Mouse (Mus musculus) gastrocnemius, adult 8-10 months (tissue): ENCODE data around the gene Nckap5. TPM values are rescaled to one million over a fixed set of nuclear protein-coding genes. Genes with fewer than 3 reads are reported as not detected.

Source experiments
- DNase-seq, 2 experiments: peaks; one replicate each; pipeline ENCODE4 v3.0.0; 2022; ENCODE audit warnings: low spot score in 2 of 2
- total RNA-seq, 4 experiments: library from RNA; stranded (reverse); gene quantifications; 2 replicates each; pipeline ENCODE4 v1.2.4; 2022

Nckap5 gene
- total RNA-seq, 4 experiments from 2014 or later: 0.46 to 1.6 (median 0.97) TPM

DNA sequence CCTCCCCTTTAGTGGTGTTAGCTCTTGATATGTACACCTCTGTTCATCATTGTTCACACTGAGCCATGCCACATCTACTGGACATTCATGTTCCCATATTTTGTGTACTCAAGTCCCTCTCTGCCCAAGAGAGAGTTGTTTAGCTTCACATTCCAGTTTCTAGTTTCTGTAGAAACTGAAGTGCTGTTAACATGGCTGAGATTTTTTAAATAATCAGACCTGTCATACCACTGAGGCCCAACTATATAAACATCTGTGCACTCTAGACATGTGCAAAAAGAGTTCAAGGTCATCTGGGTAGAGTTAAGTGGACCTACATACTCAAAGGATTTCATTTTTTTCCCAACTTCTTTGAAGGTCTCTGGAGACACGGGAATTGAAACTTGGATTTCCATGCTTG lies 193.1 kb downstream of the Nckap5 start:
- no peak for DNase-seq

DNA sequence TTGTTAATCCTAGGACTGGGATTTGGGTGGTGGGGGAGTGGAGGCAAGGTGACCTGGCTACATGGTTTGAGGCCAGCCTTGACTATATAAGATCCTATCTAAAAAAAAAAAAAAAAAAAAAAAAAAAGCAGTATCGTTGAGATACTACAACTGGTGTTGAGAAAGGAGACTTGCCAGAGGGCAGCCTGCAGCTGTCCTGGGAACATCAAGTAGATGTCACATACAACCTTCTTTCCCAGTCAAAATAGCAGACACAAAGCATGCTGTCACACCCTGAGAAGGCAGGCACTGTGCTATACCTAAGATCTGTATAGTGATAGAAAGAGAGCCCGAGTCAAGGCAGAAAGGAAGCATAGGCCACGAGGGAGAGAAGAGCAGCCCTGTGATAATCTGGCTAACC lies 204.4 kb downstream of the Nckap5 start:
- no peak for DNase-seq

DNA sequence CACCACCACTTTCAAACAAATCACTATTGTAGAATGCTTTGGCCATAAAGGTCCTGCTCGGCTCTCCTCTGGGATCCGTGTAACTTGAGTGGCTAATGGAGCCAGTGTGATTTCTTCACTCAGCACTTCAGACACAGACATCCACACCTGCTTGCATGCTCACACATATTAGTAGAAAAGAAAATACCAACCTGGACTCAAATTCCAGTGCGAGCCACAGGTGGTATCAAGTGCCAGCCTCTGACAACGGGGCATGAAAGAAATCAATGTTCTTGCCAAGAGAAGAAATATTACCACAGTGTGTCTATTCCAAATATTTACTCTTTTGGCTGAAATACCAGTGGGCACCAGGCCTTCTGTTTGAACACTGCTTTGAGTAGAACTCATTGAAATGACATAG lies 208.6 kb downstream of the Nckap5 start:
- DNase-seq: no peak

DNA sequence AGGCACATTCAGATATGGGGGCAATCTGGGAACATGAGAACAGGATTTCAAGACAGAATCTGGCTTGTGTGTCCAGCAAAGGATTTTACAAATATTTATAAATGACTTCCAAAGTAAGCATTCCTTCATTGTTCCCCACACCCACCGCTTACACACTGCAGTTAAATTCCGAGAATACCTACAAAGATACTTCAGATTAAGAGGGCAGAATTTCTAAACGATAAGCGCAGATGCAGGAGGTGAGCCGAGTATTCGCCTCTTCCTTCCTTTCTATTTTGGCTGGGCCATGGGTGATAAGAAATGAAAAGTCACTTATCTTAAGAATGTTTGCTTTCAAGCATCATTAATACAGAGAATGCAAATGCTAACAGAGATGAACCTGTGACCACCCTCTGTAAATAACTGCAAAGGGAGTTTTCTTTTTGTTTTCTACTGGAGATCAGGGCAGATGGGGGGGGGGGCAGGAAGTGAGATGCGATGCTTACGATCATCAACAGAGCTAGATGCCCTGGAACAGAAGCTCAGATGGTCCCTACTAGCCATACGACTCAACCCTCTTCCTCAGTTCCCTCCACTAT lies 213.0 kb downstream of the Nckap5 start:
- DNase-seq: no peak

DNA sequence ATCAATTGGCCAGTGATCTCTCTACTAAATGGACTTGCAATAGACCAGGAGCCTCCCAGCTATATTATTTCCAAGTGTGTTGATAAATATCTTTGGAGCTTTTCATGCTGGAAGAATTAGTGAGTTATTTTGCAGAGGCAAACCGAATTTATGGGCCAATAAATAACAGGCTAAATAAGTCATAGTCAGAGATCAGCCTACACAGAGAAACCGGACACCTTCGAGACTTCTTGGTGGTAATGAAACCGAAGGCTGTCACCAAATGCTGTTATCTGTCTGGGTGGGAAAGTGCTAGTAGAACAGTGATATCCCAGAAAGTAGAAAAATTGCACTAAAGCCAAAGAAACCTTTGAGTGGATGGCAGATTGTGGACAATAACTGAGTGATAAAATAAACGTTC lies 213.6 kb downstream of the Nckap5 start:
- DNase-seq: no peak

DNA sequence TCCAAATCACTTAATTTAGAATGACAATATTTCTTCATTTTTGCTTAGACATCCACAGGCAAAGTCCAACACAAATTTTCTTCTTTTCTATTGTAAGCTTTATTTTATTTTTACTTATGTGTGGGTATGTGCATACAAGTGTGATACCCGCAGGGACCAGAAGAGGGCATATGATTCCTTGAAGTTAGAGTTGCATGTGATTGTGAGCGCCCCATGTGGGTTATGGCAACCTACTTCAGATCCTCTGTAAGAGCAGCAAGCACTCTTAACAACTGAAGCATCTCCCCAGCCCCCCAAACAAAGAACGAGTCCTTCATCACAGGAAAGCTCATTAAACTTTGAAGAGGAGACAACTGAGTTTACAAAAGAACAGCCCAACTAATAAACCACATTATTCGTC lies 217.7 kb downstream of the Nckap5 start:
- DNase-seq: no peak

DNA sequence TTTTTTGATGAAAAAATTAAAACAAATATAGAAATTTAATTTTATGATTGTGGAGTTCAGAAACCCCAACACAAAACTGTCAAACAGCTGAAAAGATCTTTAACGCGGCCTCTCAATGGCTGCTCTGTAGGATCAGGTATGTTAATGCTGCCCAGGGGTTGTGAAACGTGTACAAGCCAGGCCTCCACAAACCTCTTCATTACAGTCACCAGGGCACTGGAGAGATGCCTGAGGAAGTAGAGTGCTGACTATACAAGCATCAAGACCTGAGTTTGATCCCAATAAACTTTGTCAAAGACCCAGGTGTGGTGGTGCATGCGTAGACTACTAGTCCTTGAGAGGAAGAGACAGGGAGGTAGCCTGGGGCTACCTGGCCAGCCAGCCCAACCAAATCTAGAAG lies 222.0 kb downstream of the Nckap5 start:
- no peak for DNase-seq

DNA sequence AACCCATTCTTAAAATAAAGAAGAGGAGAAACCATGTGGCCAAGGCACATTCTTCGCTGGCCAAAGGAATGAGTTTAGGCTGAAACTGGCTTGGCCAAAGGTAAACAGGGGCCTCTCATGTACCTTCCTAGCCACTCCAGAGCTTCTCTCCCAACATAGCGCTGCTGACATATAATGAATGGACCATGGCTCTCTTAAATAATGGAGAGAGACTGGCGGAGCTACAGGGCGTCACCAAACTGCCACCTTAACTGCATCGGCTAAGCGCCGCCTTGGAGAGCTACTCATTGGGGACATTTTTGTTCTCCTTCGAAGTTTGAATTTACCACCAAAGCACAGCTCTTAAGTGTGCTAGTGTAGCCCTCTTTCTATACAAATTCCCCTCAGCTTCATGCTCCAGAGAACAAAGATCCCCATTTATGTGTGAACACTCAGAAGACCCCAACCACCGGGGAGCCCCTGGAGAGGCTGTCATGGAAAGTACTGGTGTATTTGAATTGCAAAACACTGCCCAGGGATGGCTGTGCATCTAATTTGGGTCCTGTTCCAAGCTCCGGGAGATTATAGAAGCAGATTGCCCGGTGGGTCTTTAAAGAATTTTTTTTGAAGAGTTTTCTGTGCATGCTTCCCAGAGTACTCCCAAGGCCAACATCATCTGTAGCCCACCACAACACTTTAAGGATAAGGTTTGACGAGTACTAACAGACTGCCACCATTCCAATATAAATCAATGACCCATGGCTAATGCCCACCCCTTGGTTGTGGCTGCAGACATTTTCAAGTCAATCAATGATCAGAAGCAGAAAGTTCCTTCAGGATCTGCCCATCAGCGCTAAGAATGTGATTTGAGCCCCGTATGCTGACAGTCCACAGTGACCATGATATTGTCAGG lies 224.2 kb downstream of the Nckap5 start:
- no peak for DNase-seq

DNA sequence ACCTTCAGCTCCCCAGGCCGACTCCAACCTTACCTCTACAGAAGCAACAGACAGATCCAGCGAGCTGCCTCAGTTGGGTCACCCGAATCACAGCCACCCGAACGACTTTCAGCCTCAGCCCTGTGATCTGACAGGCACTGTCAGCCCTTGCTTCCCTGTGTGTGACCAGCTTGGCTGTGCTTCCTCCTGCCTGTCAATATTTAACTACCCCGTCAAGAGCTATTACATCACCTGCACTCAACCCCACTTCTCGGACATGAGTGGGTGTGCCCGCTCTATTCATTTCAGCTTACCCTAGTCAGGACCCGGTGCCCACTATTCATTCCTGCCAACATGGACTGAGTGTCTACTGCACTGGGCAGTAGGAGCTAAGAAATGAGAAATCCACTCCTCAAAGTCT lies 226.0 kb downstream of the Nckap5 start:
- DNase-seq: no peak

DNA sequence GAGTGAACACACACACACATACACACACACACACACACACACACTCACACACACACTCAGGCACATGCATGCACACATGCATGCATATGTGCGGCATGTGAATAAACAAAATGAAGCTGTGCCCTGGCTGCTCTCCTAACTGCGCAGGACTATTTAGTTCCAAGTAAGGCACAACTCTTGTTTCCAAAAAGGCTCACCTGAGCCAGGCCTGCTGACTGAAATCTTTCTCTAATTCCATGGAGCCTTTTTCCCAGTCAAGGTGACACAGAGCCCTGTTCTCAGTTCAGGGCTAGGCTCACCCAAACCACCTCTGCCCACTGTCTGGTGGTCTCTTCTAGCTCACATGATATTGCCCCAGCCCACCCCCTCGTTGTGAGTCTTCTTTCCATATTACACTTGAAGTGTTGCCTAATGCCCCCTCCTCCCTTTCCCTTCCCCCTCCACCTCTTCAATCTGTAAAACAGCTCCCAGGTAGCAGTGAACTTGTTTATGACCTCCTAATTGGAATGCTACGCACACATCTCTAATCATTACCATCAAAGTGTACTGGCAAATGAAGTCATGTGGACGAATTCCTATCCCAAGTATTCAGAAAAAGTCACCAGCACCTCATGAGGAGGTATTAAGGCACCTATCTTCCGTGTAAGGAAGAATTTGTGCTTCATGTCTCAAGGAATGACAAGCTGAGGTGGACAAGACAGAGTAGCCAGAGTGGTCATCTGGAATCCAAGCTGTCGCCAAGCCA lies 226.7 kb downstream of the Nckap5 start:
- no peak for DNase-seq

DNA sequence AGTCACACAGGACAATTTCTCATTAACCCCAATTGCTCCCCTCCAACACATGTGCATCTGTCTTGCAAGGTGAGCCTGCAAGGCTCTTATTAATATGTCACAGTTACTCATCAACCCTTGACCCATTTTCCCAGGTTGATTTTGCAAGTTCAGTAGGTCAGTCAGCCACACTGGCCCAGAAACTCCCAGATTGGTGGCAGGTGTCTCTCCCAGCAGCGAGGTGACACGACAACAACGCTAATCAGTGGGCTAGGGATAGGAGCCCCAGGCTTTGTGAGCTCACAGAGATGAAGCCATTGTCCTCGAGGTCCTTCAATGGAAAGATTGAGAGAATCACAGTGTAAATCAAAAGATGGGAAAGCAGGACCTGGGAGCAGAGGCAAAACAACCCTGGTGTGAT lies 230.0 kb downstream of the Nckap5 start:
- no peak for DNase-seq

DNA sequence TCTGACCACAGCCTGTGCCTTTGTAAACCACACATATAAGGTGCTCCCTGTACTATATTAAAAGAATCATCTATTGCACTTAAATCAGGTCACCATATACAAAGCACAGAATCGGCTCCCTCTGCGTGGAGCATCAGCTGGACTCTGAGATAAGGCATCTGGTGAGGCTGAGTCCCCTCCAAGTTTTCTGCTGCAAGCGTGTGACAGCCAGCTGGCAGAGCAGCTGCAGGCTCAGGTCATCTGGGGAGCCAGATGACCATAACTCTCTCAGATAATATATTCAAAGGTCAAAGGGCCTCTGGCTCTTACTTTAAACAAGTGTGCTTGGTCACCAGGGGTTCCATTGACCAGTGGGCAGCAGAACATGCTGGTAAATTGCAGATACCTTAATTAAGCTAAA lies 233.2 kb downstream of the Nckap5 start:
- no peak for DNase-seq

DNA sequence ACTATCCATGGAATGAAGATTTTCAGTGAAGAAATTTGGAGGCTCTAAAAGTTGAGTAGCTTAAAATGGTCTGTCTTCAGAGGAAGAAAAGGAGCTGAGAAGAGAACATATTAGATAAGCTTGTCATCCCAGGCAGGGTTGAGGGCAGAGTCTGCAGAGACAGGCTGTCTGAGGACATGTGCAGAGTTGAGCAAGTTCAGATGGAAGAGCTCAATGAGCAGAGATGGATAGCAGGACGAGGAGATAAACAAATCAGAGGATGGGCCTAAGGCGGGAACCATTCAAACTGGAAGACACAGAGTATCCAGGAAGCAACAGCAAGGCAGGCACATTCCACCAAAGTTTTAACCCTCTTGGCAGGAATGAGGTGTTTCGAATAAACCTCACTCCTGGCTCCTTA lies 235.8 kb downstream of the Nckap5 start:
- no peak for DNase-seq

DNA sequence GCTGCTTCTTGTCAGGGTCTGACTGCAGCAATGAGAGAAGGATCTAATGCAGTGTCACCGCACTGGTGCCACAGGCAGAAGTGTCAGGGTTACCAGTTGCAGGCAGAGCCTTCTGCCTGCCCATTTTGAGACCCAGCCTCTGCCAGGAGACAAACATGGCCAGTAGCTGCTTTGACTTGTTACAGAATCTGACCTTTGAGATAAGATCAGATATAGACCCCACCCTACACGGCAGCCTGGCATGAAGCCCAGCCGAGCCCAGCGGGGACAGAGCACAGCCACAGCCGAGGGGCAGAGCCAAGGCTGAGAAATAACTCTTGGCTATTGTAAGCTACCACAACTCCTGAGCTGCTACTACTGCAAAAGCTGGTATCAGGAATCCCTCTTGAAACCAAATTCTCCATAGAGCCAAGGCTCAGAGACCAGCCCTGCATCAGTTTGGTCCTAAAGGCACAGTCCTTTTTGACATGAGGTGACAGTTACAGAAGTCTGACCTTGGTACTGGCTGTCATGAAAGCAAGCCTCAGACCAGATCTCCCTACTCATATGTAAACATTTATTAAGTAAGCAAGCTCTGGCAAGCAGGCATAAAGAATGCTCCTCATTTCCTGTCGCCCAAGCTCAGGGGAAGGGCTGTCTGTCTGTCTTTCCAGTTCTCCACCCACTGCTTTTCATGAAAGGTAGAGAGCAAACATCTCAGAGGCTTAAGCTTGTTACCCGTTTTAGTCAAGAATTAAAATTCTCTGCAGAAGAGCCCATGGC lies 237.4 kb downstream of the Nckap5 start:
- no peak for DNase-seq

DNA sequence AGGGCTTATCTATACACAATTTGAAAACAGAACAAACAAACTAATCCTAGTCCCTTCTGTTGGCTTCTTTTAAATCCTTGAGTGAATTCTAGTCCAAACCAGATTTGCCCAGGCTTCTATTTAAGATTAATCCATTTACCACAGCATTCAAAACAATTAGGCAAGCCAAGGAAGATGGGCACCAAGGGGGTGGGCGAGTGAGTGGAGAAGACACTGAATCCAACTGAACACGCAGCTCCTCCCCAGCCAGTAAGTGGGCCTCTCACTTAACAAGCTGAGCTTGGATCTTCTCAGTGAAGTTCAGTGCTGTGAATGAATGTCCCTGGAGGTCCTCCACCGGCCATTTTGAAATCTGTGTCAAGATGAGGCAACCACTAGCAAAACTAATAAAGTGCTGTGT lies 239.7 kb downstream of the Nckap5 start:
- no peak for DNase-seq

DNA sequence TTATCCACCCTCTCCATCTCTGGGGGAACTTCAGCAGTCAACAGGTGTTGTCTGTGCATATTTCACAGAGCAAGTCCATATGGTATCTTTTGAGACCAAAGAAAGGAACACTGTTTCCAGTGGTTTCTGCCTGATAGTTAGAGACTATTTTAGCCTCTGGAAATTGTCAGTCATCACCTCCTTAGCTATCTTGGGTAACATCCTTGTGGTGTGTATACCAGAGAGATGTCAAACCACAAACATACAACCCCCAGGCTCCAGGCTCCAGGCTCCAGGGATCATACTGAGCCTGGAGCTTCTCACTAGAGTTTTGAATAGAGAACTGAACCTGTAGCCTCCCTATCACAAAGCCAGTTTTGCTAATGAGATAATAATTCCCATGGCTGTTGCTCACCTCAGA lies 252.4 kb downstream of the Nckap5 start:
- DNase-seq: no peak

DNA sequence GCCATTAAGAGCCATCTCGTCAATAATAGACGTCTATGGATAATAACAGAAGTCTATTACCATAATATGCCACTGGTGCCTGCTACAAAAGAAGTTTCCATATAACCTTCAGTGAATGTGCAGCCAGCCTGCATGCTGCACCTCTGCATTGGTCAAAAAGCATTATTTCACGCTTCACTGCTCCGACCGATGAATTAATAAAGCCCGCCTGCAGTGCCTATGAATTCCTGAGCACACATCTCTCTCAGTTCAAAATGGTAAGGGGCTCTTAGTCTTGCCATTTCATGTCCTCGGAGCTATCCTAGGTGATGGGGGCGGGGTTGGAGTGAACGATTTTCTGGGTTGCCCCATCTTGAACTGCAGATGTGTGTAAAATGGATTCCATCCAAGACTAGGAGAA lies 256.3 kb downstream of the Nckap5 start:
- DNase-seq: no peak

DNA sequence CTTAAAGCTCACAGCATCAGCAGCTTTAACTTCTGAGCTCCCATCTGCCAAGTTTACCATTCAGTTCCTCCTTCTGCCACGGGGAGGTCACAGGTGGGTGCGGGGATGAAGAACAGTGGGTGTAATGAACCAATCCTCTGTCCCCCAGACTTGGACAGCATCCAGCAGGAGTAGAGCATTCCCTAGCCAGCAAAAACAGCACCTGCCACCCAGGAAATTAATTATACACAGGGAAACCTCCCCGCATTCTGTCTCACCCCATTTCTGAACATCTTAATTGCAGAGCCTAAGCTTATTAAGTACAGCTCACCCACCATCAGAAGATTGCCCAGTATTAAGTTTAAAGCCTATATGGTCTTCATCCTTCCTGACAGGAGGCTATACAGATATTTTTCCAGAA lies 256.9 kb downstream of the Nckap5 start:
- DNase-seq: no peak

DNA sequence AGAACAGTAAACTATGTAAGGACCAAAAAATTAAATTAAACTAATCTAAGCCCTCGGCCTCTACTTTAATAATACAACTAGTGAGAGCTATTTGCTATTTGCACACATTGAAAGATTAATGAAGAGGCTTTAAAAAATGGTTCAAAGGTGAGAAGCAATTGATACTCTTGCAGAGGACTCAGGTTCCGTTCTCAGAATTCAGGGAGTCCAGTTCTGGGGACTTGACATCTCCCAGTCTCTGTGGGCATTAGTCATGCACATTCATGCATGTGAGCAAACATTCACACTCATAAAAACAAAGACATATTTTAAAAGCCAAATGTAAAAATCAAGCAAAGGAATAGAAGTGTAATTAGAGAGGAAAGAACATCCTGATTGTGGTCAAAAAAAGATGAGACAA lies 257.5 kb downstream of the Nckap5 start:
- DNase-seq: no peak

DNA sequence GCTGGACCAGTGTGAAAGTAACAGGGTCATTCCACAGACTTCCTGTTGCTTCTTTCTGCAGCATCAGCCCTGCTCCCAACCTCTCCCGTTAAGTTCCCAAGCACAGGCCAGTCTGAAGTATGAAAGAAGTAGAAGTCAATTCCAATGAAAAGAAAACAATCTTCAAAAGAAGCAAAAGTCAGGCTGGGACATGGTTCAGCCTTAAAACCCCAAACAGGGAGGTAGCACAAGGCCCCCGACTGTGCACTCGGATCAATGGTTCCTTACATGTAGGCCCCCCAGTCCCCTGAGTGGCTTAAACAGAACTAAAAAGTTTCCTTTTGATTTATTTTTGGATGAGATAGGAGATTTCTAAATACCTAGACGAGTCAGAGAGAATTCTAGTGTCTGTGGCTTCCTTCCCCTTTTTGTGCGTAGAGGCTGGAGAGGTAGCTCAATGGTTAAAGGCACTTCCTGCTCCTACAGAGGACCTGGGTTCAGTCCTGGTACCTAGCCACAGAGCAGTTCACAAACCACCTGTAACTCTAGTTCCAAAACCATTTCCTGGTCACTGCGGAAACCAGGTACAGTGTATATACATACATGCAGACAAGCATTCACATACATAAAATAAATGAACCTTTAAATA lies 260.9 kb downstream of the Nckap5 start:
- DNase-seq: no peak

DNA sequence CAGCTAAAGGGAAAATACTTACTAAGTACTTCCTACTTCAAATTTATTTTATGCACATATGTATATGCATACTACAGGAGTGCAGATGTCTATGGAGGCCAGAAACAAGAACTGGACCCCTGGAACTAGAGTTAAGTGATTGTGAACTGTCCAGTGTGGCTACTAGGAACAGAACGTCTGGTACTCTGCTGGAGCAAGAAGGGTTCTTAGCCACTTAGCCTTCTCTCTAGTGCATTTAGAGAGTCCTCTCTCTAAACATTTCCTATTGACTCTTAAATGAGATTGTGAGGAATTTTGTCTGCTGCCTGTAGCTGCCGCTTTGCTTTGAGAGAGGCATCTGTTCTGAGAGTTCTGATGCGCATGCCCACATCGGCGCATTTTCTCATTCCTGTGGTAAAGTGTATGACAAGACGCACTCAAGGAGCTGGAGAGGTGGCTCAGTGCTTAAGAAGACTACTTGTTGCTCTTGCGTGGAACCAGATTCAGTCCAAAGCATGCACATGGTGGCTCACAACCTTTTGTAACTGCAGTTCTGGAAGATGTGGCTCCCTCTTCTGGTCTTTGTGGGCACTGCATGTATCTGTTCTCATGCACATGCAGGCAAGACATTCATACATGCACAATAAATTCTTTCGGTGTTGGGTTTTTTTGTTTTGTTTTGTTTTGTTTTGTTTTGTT lies 261.9 kb downstream of the Nckap5 start:
- no peak for DNase-seq
